Mouse (Mus musculus): ENCODE data around the gene Ugt1a9. TPM values are rescaled to one million over a fixed set of nuclear protein-coding genes. Genes with fewer than 3 reads are reported as not detected.
"Not testable (repeated sequence)": the region's sequence is repeated elsewhere in the genome, so short reads cannot be mapped to it uniquely, and the experiment has no call there.

Ugt1a9 gene
- polyA plus RNA-seq, 1 experiment from 2014 or later, result 0.10 TPM

DNA sequence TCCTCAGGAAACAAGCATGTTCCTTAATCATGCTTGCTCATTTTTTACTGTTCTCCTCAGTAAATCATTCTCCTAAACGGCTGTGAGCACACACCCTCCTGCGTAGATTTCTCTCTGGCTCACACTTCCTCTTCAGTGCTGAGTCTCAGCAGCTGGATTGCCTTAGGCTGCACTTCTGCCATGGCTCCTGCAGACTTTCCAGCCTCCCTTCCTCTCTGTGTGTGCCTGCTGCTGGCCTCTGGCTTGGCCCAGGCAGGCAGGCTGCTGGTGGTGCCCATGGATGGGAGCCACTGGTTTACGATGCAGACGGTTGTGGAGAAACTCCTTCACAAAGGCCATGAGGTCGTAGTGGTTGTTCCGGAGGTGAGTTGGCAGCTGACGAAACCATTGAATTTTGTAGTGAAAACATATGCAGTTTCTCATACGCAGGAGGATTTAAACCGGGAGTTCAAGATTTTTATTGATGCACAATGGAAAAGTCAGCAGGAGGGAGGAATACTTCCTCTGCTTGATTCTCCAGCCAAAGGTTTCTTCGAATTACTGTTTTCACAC is 24.4 kb downstream of the Ugt1a9 start, which contains the start of gene Ugt1a7c:
Ugt1a7c (plus strand) TSS at position 122 of the 552 bp plus-strand sequence.
- Histone ChIP-seq H3K36me3 (ENCODE audit: inconsistent target) (no peaks in the 10 kb centered on the region), H3K4me3 (ENCODE audit: inconsistent target) (peak within 1 kb of the TSS; percentile 57), H3K79me2 (ENCODE audit: inconsistent target) (peaks cover 47% of the 10 kb centered on the region), H3K27ac (peak within 1 kb of the TSS; percentile 97)
- WGBS (ENCODE audit: missing documents), result 2% methylated on average over 10 of the region's 10 CpGs

DNA sequence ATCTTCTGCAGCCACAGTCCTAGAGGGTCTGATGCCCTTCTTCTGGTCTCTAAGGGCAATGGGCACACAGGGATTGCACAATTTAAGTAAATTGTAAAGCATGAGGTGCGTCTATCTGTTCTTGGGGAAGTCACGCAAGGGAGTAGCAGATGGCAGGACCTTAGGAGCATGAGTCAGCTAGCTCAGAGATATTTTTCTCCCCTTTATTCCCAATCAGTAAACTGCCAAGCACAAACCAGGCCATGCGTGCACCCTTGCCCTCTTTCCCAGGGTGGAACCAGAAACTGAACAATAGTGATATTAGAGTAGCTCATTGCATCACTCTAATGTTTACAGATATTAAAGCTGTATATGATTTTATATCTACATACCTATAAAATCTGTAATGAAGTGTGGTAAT is 27.9 kb downstream of the Ugt1a9 start:
- not testable (repeated sequence) for H3K4me3 ChIP-seq (ENCODE audit: inconsistent target); H3K36me3 ChIP-seq (ENCODE audit: inconsistent target); H3K27ac ChIP-seq
- 12% methylated on average over 3 of the region's 3 CpGs for whole genome bisulfite sequencing (ENCODE audit: missing documents)
- H3K79me2 ChIP-seq (ENCODE audit: inconsistent target), result peaks cover 79% of the 10 kb centered on the region

DNA sequence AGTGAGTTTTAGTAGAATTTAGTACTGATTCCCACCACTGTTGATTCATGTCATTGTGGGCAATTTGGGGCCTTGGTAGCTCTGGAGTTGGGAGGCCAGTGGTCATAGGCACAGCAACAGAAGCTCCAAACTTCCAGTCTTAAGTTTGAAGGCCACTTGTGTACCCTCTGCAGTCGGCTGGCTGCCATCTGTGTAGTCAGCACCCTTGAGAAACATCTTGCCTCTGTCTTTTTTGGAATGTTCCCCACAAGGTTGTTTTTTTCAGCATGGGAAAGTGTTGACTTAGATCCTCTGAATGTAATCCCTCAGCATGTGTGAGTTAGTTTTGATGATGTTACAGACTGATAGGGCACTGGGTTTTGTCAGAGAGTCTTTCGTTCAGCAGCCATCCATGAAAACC is 29.1 kb downstream of the Ugt1a9 start:
- H3K36me3 ChIP-seq (ENCODE audit: inconsistent target); H3K27ac ChIP-seq; H3K4me3 ChIP-seq (ENCODE audit: inconsistent target): not testable (repeated sequence)
- H3K79me2 ChIP-seq (ENCODE audit: inconsistent target), result peaks cover 91% of the 10 kb centered on the region
- WGBS (ENCODE audit: missing documents), result 90% methylated on average over 2 of the region's 2 CpGs

DNA sequence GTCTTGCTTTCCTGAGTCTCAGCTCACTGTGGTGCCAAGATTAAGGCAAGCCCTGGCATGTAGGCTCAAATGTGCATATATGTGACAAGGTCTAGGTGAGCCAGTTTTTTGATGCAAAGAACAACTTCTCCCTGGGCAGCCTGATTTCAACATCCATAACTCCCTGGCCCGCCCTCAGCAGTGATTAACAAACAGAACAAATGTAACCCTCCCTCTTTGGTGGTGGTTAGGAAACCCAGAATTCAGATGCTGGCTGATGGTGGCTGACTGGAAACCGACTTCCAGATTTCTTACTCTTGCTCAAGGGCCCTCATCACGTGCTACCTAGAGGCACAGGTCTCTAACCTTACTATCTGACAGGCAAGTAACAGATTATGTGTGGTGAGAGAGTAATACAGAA is 32.4 kb downstream of the Ugt1a9 start, which contains the start of gene Ugt1a6b:
Ugt1a6b (plus strand) TSS at position 234 of the 400 bp plus-strand sequence.
- peaks cover 86% of the 10 kb centered on the region for H3K79me2 ChIP-seq (ENCODE audit: inconsistent target)
- 0% methylated on average over 1 of the region's 3 CpGs for WGBS (ENCODE audit: missing documents)
- H3K4me3 ChIP-seq (ENCODE audit: inconsistent target); H3K27ac ChIP-seq; H3K36me3 ChIP-seq (ENCODE audit: inconsistent target): not testable (repeated sequence)

DNA sequence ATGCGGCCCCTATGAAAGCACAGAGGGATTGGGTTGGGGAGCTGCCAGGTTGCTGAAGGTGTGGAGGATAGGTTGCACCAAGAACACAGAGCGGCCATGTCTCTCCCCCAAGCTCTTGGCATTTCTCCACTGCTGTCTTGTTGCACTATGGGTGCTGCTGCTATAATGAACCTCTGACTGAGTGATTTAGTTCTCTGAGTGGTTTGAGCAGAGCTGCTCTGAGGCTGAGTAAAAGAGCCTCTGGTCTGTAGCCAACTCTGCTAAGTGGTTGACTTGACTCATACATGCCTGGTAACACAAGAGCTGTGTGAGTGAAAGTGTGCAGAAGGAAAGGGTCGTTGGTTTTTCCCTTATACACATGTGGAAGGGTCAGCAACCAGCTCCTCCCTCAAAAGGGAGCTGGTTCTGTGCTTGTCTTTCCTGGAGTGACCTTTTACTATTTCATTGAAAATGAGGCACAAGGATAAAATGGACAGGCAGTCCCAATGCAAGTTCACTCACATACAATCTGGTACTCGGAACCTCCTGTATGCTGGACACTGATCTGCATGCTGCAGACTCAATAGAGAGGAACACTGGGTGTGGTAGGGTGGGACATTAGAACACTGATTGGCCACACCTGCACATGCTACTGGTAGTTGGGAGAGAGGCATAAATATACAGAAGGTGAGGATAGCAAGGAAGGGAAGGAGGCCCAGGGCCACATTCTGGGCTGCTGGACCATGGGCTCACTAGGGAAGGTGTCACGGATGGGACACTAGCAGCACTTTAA is 33.3 kb downstream of the Ugt1a9 start:
- H3K4me3 ChIP-seq (ENCODE audit: inconsistent target); H3K36me3 ChIP-seq (ENCODE audit: inconsistent target); H3K27ac ChIP-seq: not testable (repeated sequence)
- H3K79me2 ChIP-seq (ENCODE audit: inconsistent target), result peaks cover 79% of the 10 kb centered on the region
- WGBS (ENCODE audit: missing documents), result 90% methylated on average over 4 of the region's 5 CpGs

DNA sequence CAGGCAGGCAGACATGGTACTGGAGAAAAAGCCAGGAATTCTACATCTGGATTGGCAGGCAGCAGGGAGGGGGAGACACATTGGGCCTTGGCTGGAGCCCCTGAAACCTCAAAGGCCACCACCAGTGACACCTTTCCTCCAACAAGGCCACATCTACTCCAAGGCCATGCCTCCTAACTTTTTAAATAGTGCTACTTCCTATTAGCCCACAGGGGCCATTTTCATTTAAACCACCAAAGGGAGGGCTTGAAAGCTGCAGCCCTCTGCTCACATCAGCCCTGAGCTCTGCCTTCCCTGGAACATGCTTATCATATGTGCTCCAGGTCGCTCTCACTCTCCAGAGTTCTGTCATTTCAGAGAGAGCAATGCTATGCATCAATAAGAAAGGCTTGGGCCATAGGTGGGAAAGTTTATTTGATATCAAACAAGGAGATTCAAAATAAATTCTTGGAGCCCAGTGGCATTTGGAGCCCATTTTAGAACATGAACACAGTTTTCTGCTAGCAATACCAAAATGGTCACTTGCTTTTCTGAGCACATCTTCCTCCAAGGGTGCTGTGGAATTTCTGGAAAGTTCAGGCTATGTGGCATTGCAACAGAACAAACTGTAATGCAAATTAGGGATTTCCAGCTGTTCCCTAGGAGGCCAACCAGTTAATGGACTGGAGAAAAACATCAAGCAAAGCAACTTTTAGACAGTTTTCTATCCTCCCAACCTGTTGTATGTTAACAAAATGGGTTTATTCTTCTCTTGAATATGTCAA is 34.2 kb downstream of the Ugt1a9 start:
- Histone ChIP-seq H3K4me3 (ENCODE audit: inconsistent target) (no peak overlapping the region), H3K79me2 (ENCODE audit: inconsistent target) (peaks cover 73% of the 10 kb centered on the region), H3K27ac (no peak overlapping the region), H3K36me3 (ENCODE audit: inconsistent target) (no peaks in the 10 kb centered on the region)
- 93% methylated on average over 1 of the region's 1 CpGs for WGBS (ENCODE audit: missing documents)

DNA sequence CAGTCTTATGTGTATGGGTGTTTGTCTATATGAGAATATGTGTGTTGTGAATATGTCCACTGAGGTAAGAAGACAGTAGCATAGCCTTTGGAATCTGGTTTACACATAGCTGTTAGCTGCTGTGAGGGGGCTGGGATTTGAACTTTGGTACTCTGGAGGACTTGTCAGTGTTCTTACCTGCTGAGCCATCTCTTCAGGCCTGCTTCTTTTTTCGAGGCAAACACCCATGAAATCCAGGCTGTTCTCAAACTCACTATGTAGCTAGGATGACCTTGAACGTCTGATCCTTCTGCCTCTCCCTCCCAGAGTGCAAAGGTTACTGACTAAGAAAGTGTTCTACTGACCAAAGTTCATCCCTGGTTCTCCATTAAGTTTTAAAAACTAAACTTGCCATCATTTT is 35.1 kb downstream of the Ugt1a9 start:
- Histone ChIP-seq H3K4me3 (ENCODE audit: inconsistent target) (no peak overlapping the region), H3K36me3 (ENCODE audit: inconsistent target) (no peaks in the 10 kb centered on the region), H3K79me2 (ENCODE audit: inconsistent target) (peaks cover 73% of the 10 kb centered on the region), H3K27ac (no peak overlapping the region)
- WGBS (ENCODE audit: missing documents), result 100% methylated on average over 2 of the region's 2 CpGs

DNA sequence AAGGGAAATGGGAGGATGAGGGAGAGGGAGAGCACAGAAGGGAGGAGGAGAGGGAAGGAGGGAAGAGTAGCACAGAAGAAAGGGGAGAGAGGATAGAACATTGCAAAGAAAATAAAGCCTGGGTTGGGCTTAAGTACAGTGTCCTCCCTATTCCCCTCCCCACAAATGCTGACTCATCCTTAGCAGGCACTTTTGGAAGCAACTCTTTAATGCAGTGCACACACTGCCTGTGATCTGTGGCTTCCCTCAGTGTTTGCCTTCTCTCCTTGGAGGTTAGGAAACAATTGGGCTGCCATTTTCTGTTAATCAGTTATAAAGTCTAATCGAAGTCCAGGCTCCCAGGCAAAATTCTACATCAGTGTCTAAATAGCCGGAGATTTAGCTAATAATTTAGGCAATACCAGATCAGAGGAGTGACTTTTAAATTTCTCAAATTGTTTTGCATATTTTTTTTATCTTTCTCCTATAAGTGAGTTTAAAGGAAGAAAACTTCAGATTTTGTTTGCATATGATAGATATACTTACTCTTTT is 38.5 kb downstream of the Ugt1a9 start:
- H3K4me3 ChIP-seq (ENCODE audit: inconsistent target); H3K36me3 ChIP-seq (ENCODE audit: inconsistent target); H3K27ac ChIP-seq: not testable (repeated sequence)
- peaks cover 69% of the 10 kb centered on the region for H3K79me2 ChIP-seq (ENCODE audit: inconsistent target)
- 75% methylated on average over 2 of the region's 2 CpGs for WGBS (ENCODE audit: missing documents)

DNA sequence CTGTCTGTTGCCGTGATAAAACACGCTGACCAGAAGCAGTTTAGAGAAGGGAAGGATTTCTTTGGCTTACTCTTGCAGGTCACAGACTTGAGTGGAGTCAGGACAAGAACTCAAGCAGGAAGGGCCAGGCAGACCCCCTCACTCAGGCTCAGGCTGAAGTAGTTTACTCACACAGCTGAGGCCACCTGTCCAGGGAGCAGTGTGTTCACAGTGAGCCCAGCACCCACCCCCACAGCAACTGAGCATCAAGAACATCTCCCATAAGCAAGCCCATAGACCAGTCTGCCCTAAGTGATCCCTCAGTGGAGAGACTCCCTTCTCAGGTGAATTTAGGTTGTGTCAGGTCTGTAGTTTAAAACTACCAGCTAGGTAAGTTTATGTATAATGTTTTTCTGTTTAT is 39.0 kb downstream of the Ugt1a9 start:
- 72% methylated on average over 2 of the region's 2 CpGs for WGBS (ENCODE audit: missing documents)
- not testable (repeated sequence) for H3K36me3 ChIP-seq (ENCODE audit: inconsistent target); H3K27ac ChIP-seq; H3K4me3 ChIP-seq (ENCODE audit: inconsistent target)
- peaks cover 69% of the 10 kb centered on the region for H3K79me2 ChIP-seq (ENCODE audit: inconsistent target)

DNA sequence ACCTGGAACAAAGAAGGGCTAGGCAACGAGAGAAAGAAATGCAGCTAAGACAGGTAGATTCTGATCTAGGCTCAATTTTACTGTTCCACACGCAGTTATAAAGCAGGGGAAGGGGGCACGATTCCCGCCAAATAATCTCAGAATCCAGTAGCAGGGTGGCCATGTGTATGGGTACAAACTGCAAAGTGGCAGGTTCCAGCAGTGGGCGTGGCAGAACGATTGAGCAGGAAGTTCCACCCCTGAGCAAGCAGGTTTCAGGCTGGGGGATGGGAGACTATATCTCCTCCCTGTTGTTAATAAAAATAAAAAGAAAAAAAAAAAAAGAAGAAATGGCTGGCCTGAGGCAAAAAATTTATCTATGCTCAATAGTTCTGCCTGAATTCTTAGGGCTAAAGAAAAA is 42.2 kb downstream of the Ugt1a9 start:
- H3K79me2 ChIP-seq (ENCODE audit: inconsistent target), result peaks cover 53% of the 10 kb centered on the region
- not testable (repeated sequence) for H3K27ac ChIP-seq; H3K36me3 ChIP-seq (ENCODE audit: inconsistent target); H3K4me3 ChIP-seq (ENCODE audit: inconsistent target)
- WGBS (ENCODE audit: missing documents), result 100% methylated on average over 6 of the region's 6 CpGs

DNA sequence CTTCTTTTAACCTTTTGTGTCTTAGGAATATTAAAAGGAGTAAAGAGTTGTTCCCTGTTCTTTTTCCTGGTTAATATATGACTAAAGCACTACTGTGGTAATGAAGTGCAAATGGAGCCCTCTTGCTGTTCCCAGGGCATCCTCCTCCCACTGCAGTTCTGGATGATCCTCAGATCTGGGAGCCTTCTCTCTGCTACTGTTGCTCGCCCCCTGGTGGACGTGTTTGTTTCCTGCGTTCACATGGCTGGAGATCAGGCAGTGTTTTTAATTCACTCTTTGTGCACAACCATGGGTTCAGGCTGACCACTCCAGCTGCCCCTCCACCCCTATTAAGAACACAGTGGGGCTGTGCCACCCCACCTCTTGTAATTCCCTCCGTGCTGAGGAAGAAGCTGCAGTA is 50.0 kb downstream of the Ugt1a9 start:
- 63% methylated on average over 1 of the region's 4 CpGs for WGBS (ENCODE audit: missing documents)
- H3K27ac ChIP-seq, result not testable (repeated sequence)

DNA sequence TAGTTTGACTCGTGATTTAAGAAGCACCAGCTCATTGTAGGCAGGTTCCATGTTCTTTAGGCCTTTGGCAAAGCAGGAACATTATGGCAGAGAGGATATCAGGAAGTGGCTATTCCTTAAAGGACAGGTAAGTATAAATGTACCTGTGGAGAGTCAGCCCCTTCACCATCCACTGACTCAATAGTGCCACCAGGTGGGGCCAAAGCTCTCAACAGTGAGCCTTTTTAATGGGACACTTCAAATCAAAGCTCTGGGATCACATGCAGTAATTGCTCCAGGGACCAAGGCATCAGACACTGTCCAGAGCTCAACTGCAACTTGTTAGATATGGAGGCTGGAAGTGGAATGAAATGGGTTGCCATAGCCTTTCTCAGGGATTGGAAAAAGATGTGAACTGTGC is 50.9 kb downstream of the Ugt1a9 start:
- H3K4me3 ChIP-seq (ENCODE audit: inconsistent target); H3K36me3 ChIP-seq (ENCODE audit: inconsistent target); H3K27ac ChIP-seq: not testable (repeated sequence)
- peaks cover 50% of the 10 kb centered on the region; the same call in 1 of the 2 replicates for H3K79me2 ChIP-seq (ENCODE audit: inconsistent target)
- WGBS (ENCODE audit: missing documents), result no CpG with 5 or more reads among the region's 1 CpGs

More for the DNA sequence above, 50.0 kb downstream of the Ugt1a9 start:
- H3K36me3 ChIP-seq (ENCODE audit: inconsistent target); H3K4me3 ChIP-seq (ENCODE audit: inconsistent target): not testable (repeated sequence)
- peaks cover 50% of the 10 kb centered on the region; the same call in 1 of the 2 replicates for H3K79me2 ChIP-seq (ENCODE audit: inconsistent target)

DNA sequence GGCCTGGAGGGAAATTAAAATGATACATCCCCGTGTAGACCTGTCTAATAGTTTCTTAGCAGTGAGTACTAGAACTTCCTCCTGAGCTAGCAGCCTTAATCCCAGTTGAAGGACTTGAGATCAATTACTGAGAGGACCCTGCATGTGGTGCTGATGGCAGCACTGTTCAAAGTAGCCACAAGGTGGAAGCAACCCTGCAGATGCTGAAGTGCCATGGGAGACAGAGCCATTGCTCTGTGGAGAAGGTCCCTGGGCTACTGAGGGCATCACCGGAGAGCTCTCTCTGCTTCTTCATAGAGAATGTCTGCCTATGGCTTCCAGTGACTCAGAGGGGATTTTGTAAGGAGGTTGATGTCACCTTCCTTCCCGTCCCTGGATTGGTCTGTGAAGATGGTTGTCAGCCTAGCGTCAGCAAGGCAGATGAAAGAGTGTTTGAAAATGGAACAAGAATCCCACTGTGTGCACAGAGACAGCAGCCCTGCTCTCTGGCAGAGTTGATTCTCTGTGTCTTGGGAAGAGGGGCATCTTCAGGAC is 55.3 kb downstream of the Ugt1a9 start:
- peaks cover 74% of the 10 kb centered on the region for H3K79me2 ChIP-seq (ENCODE audit: inconsistent target)
- not testable (repeated sequence) for H3K27ac ChIP-seq; H3K4me3 ChIP-seq (ENCODE audit: inconsistent target); H3K36me3 ChIP-seq (ENCODE audit: inconsistent target)
- WGBS (ENCODE audit: missing documents), result 45% methylated on average over 2 of the region's 4 CpGs

DNA sequence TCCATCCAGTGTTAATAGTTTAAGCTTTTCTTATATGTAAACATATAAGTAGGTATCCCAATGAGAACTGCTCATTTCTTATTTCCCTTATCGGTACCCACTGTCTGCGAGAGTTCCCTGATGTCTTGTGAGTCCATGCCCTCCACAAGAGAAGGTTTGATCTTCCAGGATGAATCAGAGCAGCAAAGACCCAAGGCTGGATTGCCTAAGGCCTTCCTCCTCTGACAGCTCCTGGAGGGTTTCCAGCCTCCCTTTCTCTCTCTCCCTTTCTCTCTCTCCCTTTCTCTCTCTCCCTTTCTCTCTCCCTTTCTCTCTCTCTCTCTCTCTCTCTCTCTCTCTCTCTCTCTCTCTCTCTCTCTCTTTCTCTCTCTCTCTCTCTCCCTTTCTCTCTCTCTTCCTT is 58.5 kb downstream of the Ugt1a9 start:
- H3K4me3 ChIP-seq (ENCODE audit: inconsistent target); H3K27ac ChIP-seq; H3K36me3 ChIP-seq (ENCODE audit: inconsistent target): not testable (repeated sequence)
- H3K79me2 ChIP-seq (ENCODE audit: inconsistent target), result peaks cover 83% of the 10 kb centered on the region
- 87% methylated on average over 2 of the region's 2 CpGs for WGBS (ENCODE audit: missing documents)

Measured in macrophage (primary cell).